Mouse (Mus musculus): ENCODE results near the gene Syk. TPM values are rescaled to one million over a fixed set of nuclear protein-coding genes. Genes with fewer than 3 reads are reported as not detected.

Gene Syk
- polyA plus RNA-seq, 1 experiment from 2014 or later = 3.8 TPM

DNA sequence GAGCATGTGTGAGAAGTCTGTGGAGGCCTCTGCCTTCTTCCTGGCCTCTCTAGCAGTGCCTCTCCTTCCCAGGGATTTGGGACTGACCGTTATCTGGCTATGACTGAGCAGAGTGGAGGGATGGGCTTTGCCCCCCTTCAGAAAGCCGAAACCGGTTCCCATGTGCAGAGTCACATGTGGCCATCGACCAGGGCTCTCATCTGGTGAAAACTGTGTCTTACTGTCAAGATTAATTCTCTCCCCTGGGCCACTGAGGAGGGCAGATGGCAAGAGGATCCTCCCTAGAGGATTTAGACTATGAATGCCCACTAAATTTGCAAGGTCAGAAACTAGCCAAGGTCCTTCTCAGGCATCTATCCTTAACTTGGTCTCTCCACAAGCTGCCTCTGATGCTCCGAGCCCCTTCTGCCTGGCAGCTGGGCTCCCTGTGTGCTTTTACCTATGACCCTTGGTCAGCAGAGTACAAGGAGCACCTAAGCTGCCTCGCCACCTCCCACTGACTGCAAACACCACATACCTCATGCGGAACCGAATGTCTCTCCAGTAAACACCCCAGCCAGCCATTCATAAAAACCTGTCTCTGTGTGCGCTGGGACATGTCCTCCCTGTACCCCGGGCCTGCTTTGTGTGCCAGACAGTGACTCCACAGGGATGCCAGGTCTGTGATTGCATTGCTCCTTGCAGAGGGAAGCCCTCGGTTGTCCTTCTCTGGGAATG, 65.2 kb downstream of the Syk start:
- WGBS = 59% methylated on average over 11 of the region's 11 CpGs
- Histone ChIP-seq H3K36me3 (ENCODE audit: control insufficient read depth, insufficient read depth, low read length) (no peaks in the 10 kb centered on the region), H3K27ac (ENCODE audit: low read depth, low read length) (no peak overlapping the region), H3K4me2 (ENCODE audit: low read depth) (no peak overlapping the region), H3K9me3 (ENCODE audit: control insufficient read depth, low read length) (no peaks in the 10 kb centered on the region), H3K27me3 (ENCODE audit: control insufficient read depth, insufficient read depth, low read length) (no peaks in the 10 kb centered on the region), H3K9ac (ENCODE audit: low read length) (no peak overlapping the region), H3K4me1 (ENCODE audit: control insufficient read depth, insufficient read depth, low read length) (peaks cover 4% of the 10 kb centered on the region; the same call in 1 of the 2 replicates), H3K4me3 (ENCODE audit: low read depth, low read length) (no peak overlapping the region)
- no peak for ATAC-seq (ENCODE audit: insufficient read depth, low FRiP score, low TSS enrichment)
- no peak for DNase-seq (ENCODE audit: low spot score)

DNA sequence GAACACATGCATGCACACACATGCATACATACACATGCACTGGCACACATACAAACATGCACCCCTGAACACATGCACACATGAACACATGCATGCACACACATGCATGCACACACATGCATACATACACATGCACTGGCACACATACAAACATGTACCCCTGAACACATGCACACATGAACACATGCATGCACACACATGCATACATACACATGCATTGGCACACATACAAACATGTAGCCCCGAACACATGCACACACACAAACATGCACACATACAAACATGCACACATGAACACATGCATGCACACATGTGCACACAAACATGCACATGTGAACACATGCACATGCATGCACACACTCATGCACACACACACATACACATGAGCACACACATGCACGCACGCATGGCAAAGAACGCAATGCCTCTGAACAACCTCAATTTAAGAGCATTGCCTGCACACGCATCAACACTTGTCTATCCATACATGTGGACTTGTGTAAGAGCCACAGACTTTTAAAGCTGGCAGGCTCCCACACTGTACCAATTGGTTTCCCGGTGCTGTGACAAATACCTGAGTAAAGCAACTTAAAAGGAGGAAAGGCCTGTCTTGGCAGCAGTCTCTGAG, 66.9 kb downstream of the Syk start:
- H3K9me3 ChIP-seq (ENCODE audit: control insufficient read depth, low read length) = no peaks in the 10 kb centered on the region
- peaks cover 4% of the 10 kb centered on the region; the same call in 1 of the 2 replicates for H3K4me1 ChIP-seq (ENCODE audit: control insufficient read depth, insufficient read depth, low read length)
- no peak for ATAC-seq (ENCODE audit: insufficient read depth, low FRiP score, low TSS enrichment)
- 98% methylated on average over 6 of the region's 6 CpGs for WGBS
- H3K27me3 ChIP-seq (ENCODE audit: control insufficient read depth, insufficient read depth, low read length) = no peaks in the 10 kb centered on the region
- H3K9ac ChIP-seq (ENCODE audit: low read length) = no peak overlapping the region
- no peak overlapping the region for H3K4me3 ChIP-seq (ENCODE audit: low read depth, low read length)
- no peak overlapping the region for H3K4me2 ChIP-seq (ENCODE audit: low read depth)
- H3K36me3 ChIP-seq (ENCODE audit: control insufficient read depth, insufficient read depth, low read length) = no peaks in the 10 kb centered on the region
- DNase-seq (ENCODE audit: low spot score) = no peak
- no peak overlapping the region for H3K27ac ChIP-seq (ENCODE audit: low read depth, low read length)

DNA sequence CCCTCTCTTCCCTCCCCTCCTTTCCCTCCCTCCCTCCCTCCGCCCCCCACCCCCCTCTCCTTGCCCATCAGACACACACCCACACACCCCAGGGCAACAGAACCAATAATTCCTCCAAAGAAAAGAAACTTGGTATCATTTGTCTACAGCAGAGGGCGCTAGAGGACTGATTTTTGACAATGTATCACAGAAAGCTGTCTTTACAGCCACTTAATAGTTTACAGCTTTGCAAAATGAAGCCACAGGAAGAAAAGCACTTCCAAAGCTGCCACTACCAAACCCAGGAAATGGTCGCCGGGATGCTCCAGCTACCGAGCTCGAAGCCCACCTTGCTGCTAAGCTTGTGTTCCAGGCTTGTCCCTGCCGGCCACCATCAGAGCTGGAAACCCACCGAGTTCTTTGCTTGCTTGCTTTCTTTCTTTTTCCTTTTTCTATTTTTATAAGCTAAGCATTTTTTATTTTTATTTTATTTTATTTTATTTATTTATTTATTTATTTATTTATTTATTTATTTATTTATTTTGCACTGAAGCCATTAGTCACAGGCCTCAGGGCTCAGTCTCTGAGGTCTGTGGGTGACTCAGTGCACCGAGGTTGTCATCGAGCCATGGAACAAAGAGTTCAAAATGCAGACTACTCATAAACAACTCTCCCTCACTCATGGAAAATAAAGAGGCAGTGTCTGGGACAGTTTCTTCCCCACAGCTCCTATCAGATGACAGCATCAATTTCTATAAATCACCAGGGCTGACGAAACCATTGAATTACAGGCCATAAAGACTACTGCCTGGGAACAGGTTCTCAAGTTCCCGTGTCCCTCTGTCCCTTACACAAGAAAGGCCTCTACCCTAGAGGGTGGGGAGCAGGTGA, 68.6 kb downstream of the Syk start:
- H3K9ac ChIP-seq (ENCODE audit: low read length) = no peak overlapping the region
- no peaks in the 10 kb centered on the region for H3K27me3 ChIP-seq (ENCODE audit: control insufficient read depth, insufficient read depth, low read length)
- no peaks in the 10 kb centered on the region for H3K9me3 ChIP-seq (ENCODE audit: control insufficient read depth, low read length)
- H3K27ac ChIP-seq (ENCODE audit: low read depth, low read length) = no peak overlapping the region
- H3K36me3 ChIP-seq (ENCODE audit: control insufficient read depth, insufficient read depth, low read length) = no peaks in the 10 kb centered on the region
- peak; percentile 36 for DNase-seq (ENCODE audit: low spot score)
- no peak overlapping the region for H3K4me2 ChIP-seq (ENCODE audit: low read depth)
- WGBS = 35% methylated on average over 11 of the region's 12 CpGs
- H3K4me1 ChIP-seq (ENCODE audit: control insufficient read depth, insufficient read depth, low read length) = peaks cover 4% of the 10 kb centered on the region; the same call in 1 of the 2 replicates
- H3K4me3 ChIP-seq (ENCODE audit: low read depth, low read length) = no peak overlapping the region
- ATAC-seq (ENCODE audit: insufficient read depth, low FRiP score, low TSS enrichment) = no peak

DNA sequence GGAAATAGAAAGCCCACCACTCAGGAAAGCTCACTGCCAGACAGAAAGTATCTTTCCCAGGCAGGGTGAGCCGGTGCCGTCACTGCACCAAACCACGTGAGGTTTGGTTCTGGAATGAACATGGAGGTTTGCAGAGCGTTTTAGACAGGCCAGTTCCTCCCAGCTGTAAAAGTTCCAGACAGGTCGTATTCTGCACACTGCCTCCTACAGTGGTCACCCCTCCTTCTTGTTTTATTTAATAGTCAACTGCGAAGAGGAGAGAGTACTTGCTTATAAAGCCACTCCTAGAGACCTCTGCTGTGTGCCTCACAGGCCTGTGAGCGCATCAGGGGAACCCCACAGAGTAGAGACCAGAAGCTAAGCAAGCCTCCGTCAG, 69.3 kb downstream of the Syk start:
- no peaks in the 10 kb centered on the region for H3K36me3 ChIP-seq (ENCODE audit: control insufficient read depth, insufficient read depth, low read length)
- WGBS = 71% methylated on average over 8 of the region's 8 CpGs
- H3K27ac ChIP-seq (ENCODE audit: low read depth, low read length) = no peak overlapping the region
- no peak for DNase-seq (ENCODE audit: low spot score)
- no peak for ATAC-seq (ENCODE audit: insufficient read depth, low FRiP score, low TSS enrichment)
- no peak overlapping the region for H3K9ac ChIP-seq (ENCODE audit: low read length)
- H3K4me3 ChIP-seq (ENCODE audit: low read depth, low read length) = no peak overlapping the region
- H3K27me3 ChIP-seq (ENCODE audit: control insufficient read depth, insufficient read depth, low read length) = no peaks in the 10 kb centered on the region
- peaks cover 4% of the 10 kb centered on the region; the same call in 1 of the 2 replicates for H3K4me1 ChIP-seq (ENCODE audit: control insufficient read depth, insufficient read depth, low read length)
- H3K4me2 ChIP-seq (ENCODE audit: low read depth) = no peak overlapping the region
- H3K9me3 ChIP-seq (ENCODE audit: control insufficient read depth, low read length) = no peaks in the 10 kb centered on the region

DNA sequence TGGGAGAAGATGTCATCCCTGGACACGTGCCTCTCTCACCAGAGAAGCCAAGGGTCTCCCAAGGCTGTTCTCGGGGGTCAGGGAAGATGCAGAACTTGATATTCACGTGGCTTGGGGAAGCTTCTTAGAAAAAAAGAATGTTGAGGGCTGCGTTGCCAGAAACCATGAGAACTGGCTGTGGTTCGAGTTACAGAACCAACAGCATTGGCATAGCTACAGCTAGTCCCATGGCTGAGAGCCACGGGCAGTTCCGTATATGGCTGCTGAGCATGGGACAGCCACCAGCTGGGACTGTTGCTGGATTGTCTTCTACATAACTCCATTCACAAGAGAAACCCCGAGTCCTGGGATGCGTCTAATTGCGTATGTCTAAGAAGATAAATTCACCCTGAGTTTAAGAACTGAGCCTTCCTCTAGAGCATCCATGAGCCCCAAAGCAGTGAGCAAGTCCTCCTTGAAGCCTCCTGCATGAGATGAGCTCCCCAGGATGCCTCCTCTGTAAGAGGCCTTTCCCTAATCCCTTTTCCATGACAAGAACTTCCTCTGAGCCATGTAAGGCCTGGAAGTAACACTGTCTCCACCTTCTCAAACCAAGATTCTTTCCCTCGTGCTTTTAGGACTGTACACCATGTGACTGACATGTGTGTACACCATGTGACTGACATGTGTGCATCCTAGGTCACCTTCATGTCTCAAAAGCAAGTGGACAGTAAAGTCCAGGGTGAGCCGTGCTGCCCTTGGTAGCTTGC, 71.3 kb downstream of the Syk start:
- H3K27ac ChIP-seq (ENCODE audit: low read depth, low read length) = no peak overlapping the region
- DNase-seq (ENCODE audit: low spot score) = no peak
- H3K9me3 ChIP-seq (ENCODE audit: control insufficient read depth, low read length) = no peaks in the 10 kb centered on the region
- H3K4me2 ChIP-seq (ENCODE audit: low read depth) = no peak overlapping the region
- H3K4me1 ChIP-seq (ENCODE audit: control insufficient read depth, insufficient read depth, low read length) = no peaks in the 10 kb centered on the region
- ATAC-seq (ENCODE audit: insufficient read depth, low FRiP score, low TSS enrichment) = no peak
- 85% methylated on average over 12 of the region's 12 CpGs for WGBS
- H3K4me3 ChIP-seq (ENCODE audit: low read depth, low read length) = no peak overlapping the region
- no peaks in the 10 kb centered on the region for H3K36me3 ChIP-seq (ENCODE audit: control insufficient read depth, insufficient read depth, low read length)
- no peaks in the 10 kb centered on the region for H3K27me3 ChIP-seq (ENCODE audit: control insufficient read depth, insufficient read depth, low read length)
- H3K9ac ChIP-seq (ENCODE audit: low read length) = no peak overlapping the region

DNA sequence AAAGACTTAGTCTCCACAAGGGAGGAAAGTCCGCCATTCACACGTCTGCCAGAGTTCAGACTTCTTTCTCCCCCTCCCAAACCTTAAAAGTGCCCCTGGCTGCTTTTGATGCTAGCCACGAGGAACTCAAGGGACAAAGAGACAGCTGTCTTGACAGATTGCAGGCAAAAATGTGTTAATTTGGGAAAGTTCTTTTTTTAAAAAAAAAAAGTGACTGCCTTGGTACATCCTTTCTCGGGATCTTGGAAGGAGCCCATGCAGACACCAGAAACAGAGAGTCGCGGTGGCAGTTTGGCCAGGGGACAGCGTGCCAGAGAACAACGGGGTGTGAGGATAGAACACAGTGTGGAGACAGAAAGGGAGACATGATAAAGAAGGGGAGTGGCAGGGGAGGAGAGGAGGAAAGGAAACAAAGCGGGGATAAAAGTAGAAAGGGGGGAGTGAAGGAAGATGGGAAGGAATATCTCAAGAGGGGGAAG, 71.9 kb downstream of the Syk start:
- no peak overlapping the region for H3K9ac ChIP-seq (ENCODE audit: low read length)
- H3K27me3 ChIP-seq (ENCODE audit: control insufficient read depth, insufficient read depth, low read length) = no peaks in the 10 kb centered on the region
- H3K36me3 ChIP-seq (ENCODE audit: control insufficient read depth, insufficient read depth, low read length) = no peaks in the 10 kb centered on the region
- no peak overlapping the region for H3K4me2 ChIP-seq (ENCODE audit: low read depth)
- no peaks in the 10 kb centered on the region for H3K9me3 ChIP-seq (ENCODE audit: control insufficient read depth, low read length)
- ATAC-seq (ENCODE audit: insufficient read depth, low FRiP score, low TSS enrichment) = no peak
- no peak overlapping the region for H3K27ac ChIP-seq (ENCODE audit: low read depth, low read length)
- DNase-seq (ENCODE audit: low spot score) = no peak
- H3K4me3 ChIP-seq (ENCODE audit: low read depth, low read length) = no peak overlapping the region
- WGBS = 48% methylated on average over 9 of the region's 9 CpGs
- H3K4me1 ChIP-seq (ENCODE audit: control insufficient read depth, insufficient read depth, low read length) = no peaks in the 10 kb centered on the region

DNA sequence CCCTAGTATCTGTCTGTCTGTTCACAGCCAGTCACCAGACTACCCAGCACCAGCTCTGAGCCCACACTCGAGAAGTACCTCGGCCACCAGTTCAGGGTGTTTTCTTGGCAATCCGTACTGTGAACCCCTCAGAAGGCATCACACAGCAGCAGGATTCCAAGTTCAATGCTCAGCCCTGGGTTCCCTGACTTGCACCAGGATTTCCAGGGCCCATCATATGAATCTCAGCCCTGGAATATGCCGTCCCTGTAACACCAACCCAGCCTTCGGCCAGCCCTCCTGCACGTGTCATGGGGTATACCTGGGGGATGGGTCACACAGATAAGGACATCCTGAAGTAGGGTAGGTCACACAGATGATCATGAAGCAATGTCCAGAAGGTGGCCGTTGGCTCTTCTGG, 75.0 kb downstream of the Syk start:
- no peak for DNase-seq (ENCODE audit: low spot score)
- no peak overlapping the region for H3K9ac ChIP-seq (ENCODE audit: low read length)
- H3K4me1 ChIP-seq (ENCODE audit: control insufficient read depth, insufficient read depth, low read length) = no peaks in the 10 kb centered on the region
- no peak overlapping the region for H3K4me3 ChIP-seq (ENCODE audit: low read depth, low read length)
- no peak for ATAC-seq (ENCODE audit: insufficient read depth, low FRiP score, low TSS enrichment)
- H3K27me3 ChIP-seq (ENCODE audit: control insufficient read depth, insufficient read depth, low read length) = no peaks in the 10 kb centered on the region
- no peak overlapping the region for H3K27ac ChIP-seq (ENCODE audit: low read depth, low read length)
- no peak overlapping the region for H3K4me2 ChIP-seq (ENCODE audit: low read depth)
- H3K9me3 ChIP-seq (ENCODE audit: control insufficient read depth, low read length) = no peaks in the 10 kb centered on the region
- WGBS = 89% methylated on average over 7 of the region's 7 CpGs
- no peaks in the 10 kb centered on the region for H3K36me3 ChIP-seq (ENCODE audit: control insufficient read depth, insufficient read depth, low read length)

DNA sequence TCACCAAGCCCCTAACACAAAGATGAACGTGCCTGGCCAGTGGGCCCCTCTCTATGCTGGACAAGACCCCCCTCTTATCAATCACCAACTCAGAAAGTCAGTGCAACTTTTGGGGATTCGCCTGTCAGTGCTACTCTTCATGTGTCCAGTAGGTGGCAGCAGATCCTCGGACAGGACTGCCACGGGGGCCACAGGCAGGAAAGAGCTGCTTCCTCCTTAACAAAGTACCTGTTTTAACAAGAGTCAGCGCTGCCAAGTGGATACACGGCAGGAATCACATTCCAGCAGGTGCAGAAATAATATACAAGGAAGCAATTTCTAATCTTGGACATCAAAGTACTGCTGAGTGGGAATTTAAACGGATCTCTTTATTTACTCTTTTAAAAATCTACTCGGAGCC, 75.5 kb downstream of the Syk start:
- Histone ChIP-seq H3K27ac (ENCODE audit: low read depth, low read length) (no peak overlapping the region), H3K36me3 (ENCODE audit: control insufficient read depth, insufficient read depth, low read length) (no peaks in the 10 kb centered on the region), H3K4me1 (ENCODE audit: control insufficient read depth, insufficient read depth, low read length) (no peaks in the 10 kb centered on the region), H3K27me3 (ENCODE audit: control insufficient read depth, insufficient read depth, low read length) (no peaks in the 10 kb centered on the region), H3K9me3 (ENCODE audit: control insufficient read depth, low read length) (no peaks in the 10 kb centered on the region), H3K4me2 (ENCODE audit: low read depth) (no peak overlapping the region), H3K4me3 (ENCODE audit: low read depth, low read length) (no peak overlapping the region), H3K9ac (ENCODE audit: low read length) (no peak overlapping the region)
- peak; percentile 64 for DNase-seq (ENCODE audit: low spot score)
- WGBS = 16% methylated on average over 8 of the region's 8 CpGs
- ATAC-seq (ENCODE audit: insufficient read depth, low FRiP score, low TSS enrichment) = no peak

Measured in neural tube, embryonic 11.5 days (tissue).